Mouse (Mus musculus): ENCODE results near the gene Jun. TPM values are rescaled to one million over a fixed set of nuclear protein-coding genes. Genes with fewer than 3 reads are reported as not detected.

Jun gene
- polyA plus RNA-seq, 2 experiments: 50.6 to 65.3 TPM

- WGBS: 47% methylated on average over 6 of the region's 6 CpGs
- no peak overlapping the region for H3K4me3 ChIP-seq (replicated peaks; ENCODE audit: low read length)
- no peak overlapping the region for H3K4me2 ChIP-seq (replicated peaks; ENCODE audit: low read depth, low read length, severe bottlenecking)
- peaks cover 22% of the 10 kb centered on the region for H3K4me1 ChIP-seq (ENCODE audit: control insufficient read depth, insufficient read depth, low read length)
- H3K36me3 ChIP-seq (ENCODE audit: control insufficient read depth, insufficient read depth, low read length): no peaks in the 10 kb centered on the region
- ATAC-seq (ENCODE audit: low FRiP score, low read depth) (no peak), DNase-seq (ENCODE audit: low spot score) (peak; percentile 38)
- no peak overlapping the region for H3K9ac ChIP-seq (ENCODE audit: low read depth, low read length, severe bottlenecking)
- no peaks in the 10 kb centered on the region for H3K27me3 ChIP-seq (ENCODE audit: control insufficient read depth, insufficient read depth, low read length)
- H3K9me3 ChIP-seq (ENCODE audit: control insufficient read depth, low read length): 0 out of 2 replicates have a peak, but pooled peaks cover 4% of the 10 kb centered on the region
- TF ChIP-seq POLR2A (IDR thresholded peaks at IDR 0.05; ENCODE audit: borderline replicate concordance, extremely low read depth, insufficient read depth, insufficient read length): no peak
- 0 out of 2 replicates have a peak overlapping the region, but pooled peaks have one; percentile 28 for H3K27ac ChIP-seq (replicated peaks; ENCODE audit: low read depth, low read length)
Measured at GRCm38 (mm10) chr4:95093615-95094014, 41.6 kb upstream of the Jun start.

- H3K27ac ChIP-seq (replicated peaks; ENCODE audit: low read depth, low read length): no peak overlapping the region
- 0 out of 2 replicates have a peak, but pooled peaks cover 4% of the 10 kb centered on the region for H3K9me3 ChIP-seq (ENCODE audit: control insufficient read depth, low read length)
- H3K4me3 ChIP-seq (replicated peaks; ENCODE audit: low read length): no peak overlapping the region
- H3K4me1 ChIP-seq (ENCODE audit: control insufficient read depth, insufficient read depth, low read length): peaks cover 12% of the 10 kb centered on the region
- no peaks in the 10 kb centered on the region for H3K27me3 ChIP-seq (ENCODE audit: control insufficient read depth, insufficient read depth, low read length)
- no peak overlapping the region for H3K9ac ChIP-seq (ENCODE audit: low read depth, low read length, severe bottlenecking)
- no peak for DNase-seq (ENCODE audit: low spot score)
- no peaks in the 10 kb centered on the region for H3K36me3 ChIP-seq (ENCODE audit: control insufficient read depth, insufficient read depth, low read length)
- no peak overlapping the region for H3K4me2 ChIP-seq (replicated peaks; ENCODE audit: low read depth, low read length, severe bottlenecking)
- no peak for TF ChIP-seq POLR2A (IDR thresholded peaks at IDR 0.05; ENCODE audit: borderline replicate concordance, extremely low read depth, insufficient read depth, insufficient read length)
- ATAC-seq (ENCODE audit: low FRiP score, low read depth): no peak
- 72% methylated on average over 4 of the region's 4 CpGs for whole genome bisulfite sequencing
Measured at GRCm38 (mm10) chr4:95092516-95092915, 40.5 kb upstream of the Jun start.

GRCm38 (mm10) chr4:95091536-95091935 is 39.5 kb upstream of the Jun start:
- WGBS: 82% methylated on average over 4 of the region's 4 CpGs
- TF ChIP-seq POLR2A (IDR thresholded peaks at IDR 0.05; ENCODE audit: borderline replicate concordance, extremely low read depth, insufficient read depth, insufficient read length): no peak
- no peak overlapping the region for H3K4me2 ChIP-seq (replicated peaks; ENCODE audit: low read depth, low read length, severe bottlenecking)
- no peak overlapping the region for H3K27ac ChIP-seq (replicated peaks; ENCODE audit: low read depth, low read length)
- H3K4me1 ChIP-seq (ENCODE audit: control insufficient read depth, insufficient read depth, low read length): peaks cover 12% of the 10 kb centered on the region
- H3K9me3 ChIP-seq (ENCODE audit: control insufficient read depth, low read length): 0 out of 2 replicates have a peak, but pooled peaks cover 4% of the 10 kb centered on the region
- H3K36me3 ChIP-seq (ENCODE audit: control insufficient read depth, insufficient read depth, low read length): no peaks in the 10 kb centered on the region
- no peak for DNase-seq (ENCODE audit: low spot score)
- H3K27me3 ChIP-seq (ENCODE audit: control insufficient read depth, insufficient read depth, low read length): no peaks in the 10 kb centered on the region
- no peak overlapping the region for H3K4me3 ChIP-seq (replicated peaks; ENCODE audit: low read length)
- no peak for ATAC-seq (ENCODE audit: low FRiP score, low read depth)
- H3K9ac ChIP-seq (ENCODE audit: low read depth, low read length, severe bottlenecking): no peak overlapping the region

GRCm38 (mm10) chr4:95089968-95090367 is 37.9 kb upstream of the Jun start:
- no peak for TF ChIP-seq POLR2A (IDR thresholded peaks at IDR 0.05; ENCODE audit: borderline replicate concordance, extremely low read depth, insufficient read depth, insufficient read length)
- Histone ChIP-seq H3K4me3 (replicated peaks; ENCODE audit: low read length) (no peak overlapping the region), H3K9ac (ENCODE audit: low read depth, low read length, severe bottlenecking) (no peak overlapping the region), H3K9me3 (ENCODE audit: control insufficient read depth, low read length) (0 out of 2 replicates have a peak, but pooled peaks cover 4% of the 10 kb centered on the region), H3K27me3 (ENCODE audit: control insufficient read depth, insufficient read depth, low read length) (no peaks in the 10 kb centered on the region), H3K27ac (replicated peaks; ENCODE audit: low read depth, low read length) (no peak overlapping the region), H3K36me3 (ENCODE audit: control insufficient read depth, insufficient read depth, low read length) (no peaks in the 10 kb centered on the region), H3K4me1 (ENCODE audit: control insufficient read depth, insufficient read depth, low read length) (peaks cover 12% of the 10 kb centered on the region), H3K4me2 (replicated peaks; ENCODE audit: low read depth, low read length, severe bottlenecking) (no peak overlapping the region)
- DNase-seq (ENCODE audit: low spot score) (no peak), ATAC-seq (ENCODE audit: low FRiP score, low read depth) (no peak)

GRCm38 (mm10) chr4:95089053-95089452 is 37.0 kb upstream of the Jun start:
- Histone ChIP-seq H3K36me3 (ENCODE audit: control insufficient read depth, insufficient read depth, low read length) (no peaks in the 10 kb centered on the region), H3K27me3 (ENCODE audit: control insufficient read depth, insufficient read depth, low read length) (no peaks in the 10 kb centered on the region), H3K4me1 (ENCODE audit: control insufficient read depth, insufficient read depth, low read length) (peaks cover 12% of the 10 kb centered on the region), H3K27ac (replicated peaks; ENCODE audit: low read depth, low read length) (no peak overlapping the region), H3K4me3 (replicated peaks; ENCODE audit: low read length) (no peak overlapping the region), H3K9ac (ENCODE audit: low read depth, low read length, severe bottlenecking) (no peak overlapping the region), H3K9me3 (ENCODE audit: control insufficient read depth, low read length) (0 out of 2 replicates have a peak, but pooled peaks cover 4% of the 10 kb centered on the region), H3K4me2 (replicated peaks; ENCODE audit: low read depth, low read length, severe bottlenecking) (no peak overlapping the region)
- 93% methylated on average over 5 of the region's 5 CpGs for WGBS
- no peak for ATAC-seq (ENCODE audit: low FRiP score, low read depth)
- no peak for DNase-seq (ENCODE audit: low spot score)
- no peak for TF ChIP-seq POLR2A (IDR thresholded peaks at IDR 0.05; ENCODE audit: borderline replicate concordance, extremely low read depth, insufficient read depth, insufficient read length)

GRCm38 (mm10) chr4:95083957-95084356 is 31.9 kb upstream of the Jun start:
- H3K4me2 ChIP-seq (replicated peaks; ENCODE audit: low read depth, low read length, severe bottlenecking): no peak overlapping the region
- H3K9me3 ChIP-seq (ENCODE audit: control insufficient read depth, low read length): no peaks in the 10 kb centered on the region
- H3K4me3 ChIP-seq (replicated peaks; ENCODE audit: low read length): no peak overlapping the region
- no peaks in the 10 kb centered on the region for H3K36me3 ChIP-seq (ENCODE audit: control insufficient read depth, insufficient read depth, low read length)
- no peak overlapping the region for H3K27ac ChIP-seq (replicated peaks; ENCODE audit: low read depth, low read length)
- 87% methylated on average over 8 of the region's 8 CpGs for WGBS
- TF ChIP-seq POLR2A (IDR thresholded peaks at IDR 0.05; ENCODE audit: borderline replicate concordance, extremely low read depth, insufficient read depth, insufficient read length): no peak
- H3K9ac ChIP-seq (ENCODE audit: low read depth, low read length, severe bottlenecking): no peak overlapping the region
- no peaks in the 10 kb centered on the region for H3K27me3 ChIP-seq (ENCODE audit: control insufficient read depth, insufficient read depth, low read length)
- peaks cover 14% of the 10 kb centered on the region for H3K4me1 ChIP-seq (ENCODE audit: control insufficient read depth, insufficient read depth, low read length)
- ATAC-seq (ENCODE audit: low FRiP score, low read depth): no peak
- DNase-seq (ENCODE audit: low spot score): no peak
